Mouse (Mus musculus) adrenal gland, postnatal 36 days (tissue): Measurements from ENCODE around the gene Phykpl. TPM values are rescaled to one million over a fixed set of nuclear protein-coding genes. Genes with fewer than 3 reads are reported as not detected.

ENCODE experiments used
- DNase-seq, 2 experiments: peaks; one replicate each; pipeline ENCODE4 v3.0.0; 2021; ENCODE audit warnings: mixed read lengths in 1 of 2
- long read RNA-seq, 2 experiments: library from polyadenylated mRNA; stranded (forward); transcript quantifications; one replicate each; pipeline ENCODE4 v2.0.0; 2021; ENCODE audit warnings: borderline sequencing depth in 2 of 2
- total RNA-seq, 2 experiments: library from RNA; stranded (reverse); gene quantifications; 2 replicates each; pipeline ENCODE4 v1.2.3; 2021

The Phykpl gene
- 10 to 100 TPM; 20.6 to 26.3 TPM for total RNA-seq
- long read RNA-seq, experiment 1, transcript Phykpl-206 (13 exons, 3,116 nt) = major isoform, 20 of 36 reads
- long read RNA-seq, experiment 1, partial matches to known transcripts = 2 of 36 reads
- long read RNA-seq, experiment 1, other reads (novel, unspliced or antisense) = 11 of 36 reads
- long read RNA-seq, experiment 2, partial matches to known transcripts = 4 of 13 reads
- long read RNA-seq, experiment 2, other reads (novel, unspliced or antisense) = 3 of 13 reads

DNA sequence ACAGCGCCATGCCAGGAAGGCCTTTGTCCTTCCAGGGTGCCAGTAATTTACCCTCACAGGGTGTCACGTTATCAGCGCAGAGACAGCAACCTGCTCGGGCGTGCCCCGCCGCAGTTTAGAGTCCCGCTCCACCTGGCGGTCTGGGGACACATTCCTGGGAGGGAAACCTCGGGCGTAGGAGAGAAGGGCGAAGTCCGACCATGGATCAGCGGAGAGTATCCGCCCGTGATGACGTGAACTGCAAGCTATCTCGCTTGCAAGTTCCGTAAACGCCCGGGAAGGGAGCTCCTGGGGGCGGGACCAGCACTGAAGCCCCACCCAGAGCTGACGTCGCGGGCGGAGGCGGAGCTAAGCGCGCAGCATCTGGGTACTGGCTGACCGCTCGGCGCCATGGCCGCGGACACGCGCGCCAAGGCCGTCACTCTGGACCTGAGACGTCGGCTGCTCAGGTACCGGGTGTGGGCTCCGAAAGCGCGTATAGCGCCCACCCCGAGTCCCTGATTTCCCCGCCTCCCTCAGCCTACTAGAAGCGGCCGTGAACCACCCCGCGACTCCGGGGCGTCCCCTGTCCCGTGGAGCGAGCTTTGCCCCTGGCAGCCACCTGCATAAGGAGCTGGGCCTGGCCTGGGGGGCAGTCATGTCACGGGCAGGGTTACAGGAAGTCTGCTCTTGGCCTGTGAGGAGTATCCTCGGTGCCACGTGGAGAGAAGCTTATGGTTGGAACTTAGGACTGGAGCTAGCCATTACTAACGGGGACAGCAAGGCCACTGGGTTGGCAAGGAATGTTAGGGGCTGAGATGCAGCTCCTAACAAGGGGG lies at the start of gene Phykpl:
Gene Phykpl (plus strand): TSS at position 327 of the 818 bp plus-strand sequence.
- DNase-seq = peak; percentile 98

DNA sequence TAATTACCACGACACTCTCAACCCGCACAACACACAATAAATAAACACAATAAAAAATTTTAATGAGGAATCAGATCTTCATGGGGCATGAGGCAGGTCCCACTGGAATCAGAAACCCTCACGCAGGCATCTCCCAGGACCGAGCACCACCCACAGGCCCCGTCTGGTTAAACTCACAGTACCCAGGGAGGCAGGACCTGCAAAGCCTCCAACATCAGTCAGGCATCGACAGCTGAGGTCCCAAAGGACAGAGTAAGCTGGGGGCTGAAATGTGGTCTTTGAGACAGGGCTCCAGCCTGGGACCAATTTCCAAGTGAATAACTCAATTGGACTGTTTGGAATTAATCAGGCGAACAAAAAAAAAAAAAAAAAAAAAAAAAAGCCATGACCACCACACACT lies 46.2 kb upstream of the Phykpl start:
- DNase-seq = no peak

DNA sequence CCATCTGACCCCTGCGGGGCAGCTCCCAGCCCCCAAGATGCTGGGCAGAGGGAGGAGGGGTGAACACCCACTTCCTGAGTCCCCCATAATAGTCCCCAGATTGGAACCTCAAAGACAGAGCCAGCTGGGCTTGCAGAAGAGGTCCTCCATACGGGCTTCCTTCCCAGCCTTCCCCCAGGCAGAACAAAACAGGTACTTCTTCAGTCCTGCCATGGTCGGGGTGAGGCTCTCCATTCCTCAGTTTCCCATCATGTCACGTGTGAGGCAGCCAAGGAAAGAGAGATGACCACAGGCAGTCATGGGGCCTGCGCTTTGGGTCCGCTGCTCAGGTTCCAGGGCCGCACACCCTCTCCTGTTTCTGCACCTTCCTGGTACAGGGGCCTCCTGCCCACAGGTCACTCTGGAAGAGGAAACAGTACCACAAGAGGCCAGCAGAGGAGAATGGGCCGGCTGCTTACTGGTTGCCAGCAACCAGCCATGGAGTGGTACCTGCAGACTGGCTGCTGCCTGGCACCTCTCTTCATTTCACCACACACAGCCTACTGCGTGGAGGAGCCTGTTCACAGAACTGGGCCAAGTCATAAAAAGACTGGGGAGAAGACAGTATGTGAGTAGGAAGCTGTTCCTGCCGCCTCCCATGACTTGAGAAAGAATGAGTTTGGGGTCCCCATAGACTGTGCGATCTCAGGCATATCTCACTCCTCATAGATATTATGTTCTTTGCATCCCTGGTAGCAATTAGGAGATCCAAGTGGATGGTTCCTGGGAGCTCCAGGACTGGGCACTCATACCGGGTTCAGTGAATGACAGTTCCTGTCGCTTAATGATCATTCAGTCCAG lies 45.4 kb upstream of the Phykpl start:
- no peak for DNase-seq

DNA sequence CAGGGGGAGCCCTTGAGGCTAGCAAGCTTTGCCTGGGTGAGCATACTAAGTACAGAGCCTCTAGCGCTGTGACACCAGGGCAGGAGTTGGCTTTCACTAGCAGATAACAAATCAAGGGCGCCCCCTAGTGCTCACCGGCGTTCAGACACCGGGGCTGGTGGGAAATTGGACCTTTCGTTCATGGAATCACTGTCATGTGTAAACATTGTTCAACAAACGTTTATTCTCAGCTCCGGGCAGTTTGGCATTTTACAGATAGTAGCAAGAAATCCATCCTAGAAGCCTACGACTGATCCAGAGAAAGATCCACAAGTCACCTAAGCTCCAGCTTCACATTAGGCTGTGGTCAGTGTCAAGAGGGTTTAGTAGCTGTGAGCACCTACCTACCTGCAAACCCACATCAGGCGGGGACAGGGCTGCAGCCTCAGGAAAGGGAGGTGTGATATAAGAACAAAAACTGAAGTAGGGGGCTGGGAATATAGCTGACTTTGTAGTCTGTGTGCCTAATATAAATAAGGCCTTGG lies 44.7 kb upstream of the Phykpl start:
- DNase-seq = peak; percentile 95 to 97

DNA sequence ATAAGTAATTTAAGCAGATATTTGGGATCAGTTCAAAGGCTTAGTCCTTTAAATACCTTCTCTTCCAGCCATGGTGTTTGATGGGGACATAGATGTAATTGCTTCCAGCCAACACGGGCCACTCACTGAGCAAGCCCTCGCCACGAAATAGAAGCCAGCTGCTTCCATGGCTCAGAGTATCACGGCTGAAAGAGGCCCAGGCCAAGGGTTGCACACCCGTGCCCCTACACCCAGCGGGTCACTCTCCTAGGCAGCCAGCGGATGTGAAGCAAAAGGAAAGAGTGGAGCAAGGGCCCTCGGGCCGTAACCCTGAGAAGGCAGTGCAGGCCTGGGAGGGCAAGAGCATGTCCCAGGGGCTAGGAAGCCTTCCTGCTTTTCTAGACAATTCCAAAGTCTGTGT lies 42.1 kb upstream of the Phykpl start:
- no peak for DNase-seq

DNA sequence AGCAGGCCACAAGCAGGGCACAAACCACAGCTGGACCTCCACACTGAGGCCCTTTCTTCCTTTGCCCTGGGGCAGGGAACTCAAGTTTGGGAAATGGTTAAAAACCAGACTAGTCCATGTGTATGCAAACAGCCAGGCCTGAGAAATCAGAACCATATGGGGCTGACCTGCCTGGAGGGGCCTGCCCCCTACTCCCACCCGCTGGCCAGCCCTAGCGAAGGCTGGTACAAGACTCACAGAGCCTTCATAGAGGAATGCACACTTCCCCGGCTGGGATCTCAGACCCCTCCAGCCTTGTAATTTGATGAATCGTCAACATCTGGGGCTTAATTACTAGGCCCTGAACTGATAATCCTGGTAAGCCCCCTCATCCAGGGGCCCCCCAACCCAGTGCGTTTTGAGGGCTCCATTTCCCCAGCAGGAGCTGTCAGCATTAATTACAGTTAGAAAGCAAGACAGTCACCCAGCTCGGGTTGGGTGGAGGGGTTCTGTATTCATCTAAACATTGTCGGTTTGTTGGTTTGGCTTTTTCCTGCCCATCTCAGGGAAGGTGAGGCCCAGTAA lies 41.0 kb upstream of the Phykpl start:
- DNase-seq = no peak

DNA sequence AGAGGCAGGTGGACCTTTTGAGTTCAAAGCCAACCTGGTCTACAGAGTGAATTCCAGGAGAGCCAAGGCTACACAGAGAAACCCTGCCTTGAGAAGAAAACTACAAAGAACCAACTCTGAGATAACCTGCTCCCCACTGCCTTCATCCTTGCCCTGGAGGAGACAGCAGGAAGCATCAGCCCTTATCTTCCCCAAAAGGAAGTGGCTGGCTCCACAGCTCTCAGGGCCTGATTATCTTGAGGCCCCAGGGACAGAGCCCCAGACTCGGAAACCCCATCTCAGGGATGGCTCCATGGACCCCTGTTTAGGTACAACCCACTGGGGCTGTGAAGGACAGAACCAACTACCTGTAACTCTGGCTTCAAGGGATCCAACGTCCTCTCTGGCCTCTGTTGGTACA lies 40.1 kb upstream of the Phykpl start:
- DNase-seq = no peak

DNA sequence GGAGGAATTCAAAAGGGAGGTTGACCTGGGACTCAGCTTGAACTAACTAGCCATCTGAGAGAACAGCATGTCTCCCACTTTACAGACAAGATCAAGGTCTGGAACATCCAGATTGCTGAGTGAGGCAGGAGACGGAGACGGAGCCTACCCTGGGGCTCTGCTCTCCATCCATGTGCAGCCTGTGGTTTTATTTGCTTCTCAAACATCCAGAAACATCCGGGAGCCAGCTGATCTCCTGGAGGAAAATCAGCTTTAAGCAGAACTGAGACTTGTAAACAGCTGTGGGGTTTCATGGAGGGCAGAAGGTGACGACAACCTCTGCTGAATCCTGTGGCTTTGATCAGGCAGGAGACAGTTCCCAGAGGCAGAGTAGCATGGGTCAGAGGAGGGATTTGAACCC lies 38.7 kb upstream of the Phykpl start:
- no peak for DNase-seq

DNA sequence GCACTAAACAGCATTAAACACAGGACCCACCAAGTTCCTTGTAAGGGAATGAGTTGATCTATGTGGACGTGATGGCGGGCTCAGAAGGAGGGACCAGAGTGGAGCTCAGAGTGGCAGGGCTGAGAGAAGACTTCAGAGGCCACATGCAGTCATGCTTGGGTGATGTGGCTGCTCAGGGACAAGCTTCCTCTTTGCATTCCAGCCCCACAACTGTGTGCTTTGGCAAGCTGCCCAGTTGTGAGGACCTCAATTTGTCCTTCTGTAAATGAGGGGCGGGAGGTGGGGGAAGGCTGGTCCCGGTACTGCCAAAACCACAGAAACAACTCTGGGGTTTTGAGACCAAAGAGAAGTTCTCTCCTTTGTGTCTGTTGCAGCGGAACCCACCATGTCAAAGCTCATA lies 33.3 kb upstream of the Phykpl start:
- peak in 1 of 2 experiments; percentile 15 for DNase-seq

DNA sequence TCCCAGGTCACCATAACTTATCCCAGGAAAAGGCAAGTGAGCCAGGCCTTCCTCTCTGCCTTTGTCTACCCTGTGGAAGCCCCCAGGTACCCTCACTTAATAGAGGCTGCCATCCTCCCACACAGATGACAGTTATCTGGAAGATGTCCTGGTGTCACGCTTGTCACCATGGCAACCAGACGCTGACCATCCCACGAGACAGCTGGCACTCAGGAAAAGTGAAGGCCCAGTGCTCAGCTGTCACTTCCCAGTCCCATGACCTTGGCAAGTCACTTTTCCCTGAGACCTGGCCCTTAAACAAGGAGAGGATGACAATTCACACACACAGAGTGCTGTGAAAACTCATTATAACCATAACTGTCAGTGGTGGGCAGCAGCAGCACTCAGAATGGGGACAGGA lies 32.5 kb upstream of the Phykpl start:
- DNase-seq = no peak

DNA sequence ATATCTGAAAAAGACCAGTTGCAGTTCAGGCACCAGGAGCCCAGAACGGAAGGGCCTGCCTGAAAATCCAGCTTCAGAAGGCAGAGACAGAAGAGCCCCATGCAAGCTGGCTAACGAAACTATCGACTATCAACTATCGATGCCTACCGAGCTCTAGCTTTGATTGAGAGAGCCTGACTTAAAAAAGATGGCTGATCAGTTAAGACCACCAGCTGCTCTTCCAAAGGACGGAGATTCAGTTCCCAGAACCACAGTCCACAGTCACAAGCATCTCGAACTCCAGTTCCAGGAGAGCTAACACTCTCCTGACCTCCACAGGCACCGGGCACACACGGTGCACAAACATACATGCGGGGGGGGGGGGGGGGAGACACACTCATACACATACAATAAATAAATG lies 30.0 kb upstream of the Phykpl start:
- no peak for DNase-seq

DNA sequence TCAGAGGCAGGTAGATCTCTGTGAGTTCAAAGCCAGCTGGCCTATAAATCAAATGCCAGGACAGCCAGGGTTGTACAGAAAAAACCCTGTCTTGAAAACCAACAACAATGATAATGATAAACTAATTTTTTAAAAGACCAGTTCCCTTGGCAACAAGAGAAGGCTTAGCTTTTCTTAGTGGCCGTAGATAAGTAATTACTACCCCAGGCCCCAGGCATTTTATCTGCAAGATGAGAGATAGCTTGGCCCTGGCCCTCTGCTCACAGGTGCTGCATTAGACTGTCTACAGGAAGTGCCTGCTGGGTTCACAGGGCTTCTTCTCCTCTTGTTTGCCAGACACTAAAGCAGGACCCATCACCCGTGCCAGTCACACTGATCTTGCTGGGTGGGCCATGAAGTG lies 29.5 kb upstream of the Phykpl start:
- no peak for DNase-seq

DNA sequence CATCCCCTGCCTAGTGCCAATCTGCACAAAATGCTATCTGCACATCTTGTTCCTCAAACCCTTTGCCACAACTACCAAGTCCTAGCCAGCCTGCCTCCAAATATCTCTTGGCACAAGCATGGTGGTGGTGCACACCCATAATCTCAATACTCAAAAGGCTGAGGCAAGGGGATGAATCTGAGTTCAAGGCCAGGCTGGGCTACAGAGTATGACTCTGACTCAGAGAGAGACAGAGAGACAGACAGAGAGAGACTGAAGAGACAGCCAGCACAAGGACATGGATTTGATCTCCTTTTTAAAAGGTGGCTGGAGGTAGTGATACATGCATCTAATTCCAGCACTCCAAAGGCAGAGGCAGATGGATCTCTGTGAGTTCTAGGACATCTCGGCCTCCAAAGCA lies 21.3 kb upstream of the Phykpl start:
- peak; percentile 41 to 53 for DNase-seq

DNA sequence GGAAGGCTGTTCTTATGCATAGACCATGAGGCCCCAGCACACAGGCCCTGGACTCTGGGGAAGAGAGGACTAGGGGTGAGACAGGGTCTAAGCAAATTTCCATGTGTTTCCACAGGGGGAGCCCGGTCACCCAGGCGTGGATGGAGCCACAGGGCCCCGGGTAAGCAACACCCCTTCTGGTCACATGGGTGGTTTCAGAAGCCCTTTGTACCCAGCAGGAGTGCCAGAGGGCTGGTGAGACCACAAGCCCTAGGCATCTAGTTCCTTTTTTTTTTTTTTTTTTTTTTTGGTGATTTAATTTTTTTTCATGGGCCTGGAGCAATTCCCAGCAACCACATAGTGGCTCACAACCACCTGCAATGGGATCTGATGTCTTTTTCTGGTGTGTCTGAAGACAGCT lies 19.5 kb upstream of the Phykpl start:
- no peak for DNase-seq

DNA sequence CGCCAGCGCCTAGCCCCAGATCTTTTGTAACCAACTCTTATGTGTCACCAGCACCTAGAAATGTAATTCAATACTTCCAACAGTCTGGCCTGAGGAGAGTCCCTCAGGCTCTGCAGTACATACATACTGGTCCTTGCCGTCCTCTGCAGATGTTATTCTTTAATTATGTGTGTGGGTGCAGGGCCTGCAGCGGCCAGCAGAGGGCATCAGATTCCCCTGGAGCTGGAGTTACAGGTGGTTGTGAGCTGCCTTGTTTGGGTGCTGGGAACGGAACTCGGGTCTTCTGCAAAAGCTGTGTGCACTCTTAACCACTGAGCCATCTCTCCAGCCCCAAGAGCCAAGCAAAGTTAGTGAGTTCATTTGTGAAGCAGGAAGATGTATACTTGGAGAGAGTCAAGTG lies 18.6 kb upstream of the Phykpl start:
- no peak for DNase-seq

DNA sequence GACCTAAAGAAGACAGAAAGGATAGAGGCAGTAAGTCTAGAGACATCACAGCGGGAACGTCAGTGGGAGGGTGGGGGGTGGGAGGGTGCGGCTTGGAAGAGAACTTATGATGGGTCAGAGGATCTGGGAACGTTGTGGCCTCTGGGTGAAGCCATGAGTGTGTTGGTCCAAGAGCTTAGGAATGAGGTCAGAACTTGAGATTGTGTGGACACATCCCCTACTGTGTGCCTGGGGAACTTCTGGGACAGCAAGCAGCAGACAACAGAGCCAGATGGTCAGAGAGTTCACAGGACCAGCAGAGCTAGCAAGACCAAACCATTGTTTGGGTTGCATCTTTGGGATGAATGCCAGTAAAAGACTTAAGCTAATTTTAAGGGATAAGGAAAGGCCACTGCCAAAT lies 15.8 kb upstream of the Phykpl start:
- no peak for DNase-seq

DNA sequence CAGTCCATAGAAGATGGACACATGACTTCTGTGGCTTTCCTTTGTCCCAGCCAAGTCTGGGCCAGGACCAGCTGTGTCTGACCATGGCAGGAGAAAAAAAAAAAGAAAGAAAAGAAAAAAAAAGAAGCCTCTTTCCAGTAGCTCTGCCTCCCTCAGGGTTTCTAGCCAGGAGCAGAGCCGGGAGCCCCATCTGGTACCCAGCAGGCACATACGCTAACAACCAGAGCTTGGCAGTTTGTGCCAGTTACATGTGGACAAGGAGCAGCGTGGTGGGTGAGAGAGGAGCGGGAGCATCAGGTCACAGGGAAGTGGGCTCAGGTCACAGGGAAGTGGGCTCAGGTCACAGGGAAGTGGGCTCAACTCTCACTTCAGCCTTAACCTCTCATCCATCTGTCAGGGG lies 8.1 kb upstream of the Phykpl start:
- DNase-seq = no peak

DNA sequence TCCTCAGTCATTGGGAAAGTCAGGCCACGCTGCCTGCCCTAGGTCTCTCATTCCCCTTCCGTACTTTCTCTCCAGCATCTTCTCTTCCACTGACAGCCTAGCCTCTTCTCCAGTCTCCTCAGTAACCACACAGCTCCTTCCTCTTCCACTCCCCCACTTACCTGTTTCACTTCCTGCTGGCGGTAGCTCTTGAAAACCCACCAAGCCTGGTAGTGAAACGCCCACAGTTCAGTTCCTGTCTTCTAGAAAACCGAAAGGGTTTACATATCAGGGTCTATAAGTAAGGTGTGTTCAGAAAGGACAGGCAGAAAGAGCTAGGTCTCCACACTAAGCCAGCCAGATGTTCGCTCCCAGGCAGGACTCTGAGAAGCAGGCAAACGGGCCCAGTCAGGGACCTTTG lies 7.0 kb upstream of the Phykpl start:
- DNase-seq = no peak

DNA sequence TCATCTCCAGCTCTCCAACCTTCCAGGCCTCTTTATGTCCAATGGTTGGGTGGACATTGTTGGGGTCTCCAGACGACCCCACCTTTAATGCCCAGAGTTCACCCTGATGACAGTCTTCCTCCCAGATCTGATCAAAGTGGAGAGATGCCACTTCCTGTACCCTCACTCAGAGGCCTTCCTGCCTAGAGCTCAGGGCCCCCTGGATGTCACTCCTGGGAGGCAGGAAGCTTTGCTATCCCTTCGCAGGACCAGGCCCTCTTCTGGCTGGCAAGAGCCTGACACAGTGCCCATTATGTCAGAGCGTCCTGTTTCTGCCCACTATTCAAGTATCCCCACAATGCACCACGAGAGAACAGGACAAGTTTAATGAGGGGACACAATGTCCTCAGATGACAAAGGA lies 5.5 kb upstream of the Phykpl start:
- DNase-seq = no peak

DNA sequence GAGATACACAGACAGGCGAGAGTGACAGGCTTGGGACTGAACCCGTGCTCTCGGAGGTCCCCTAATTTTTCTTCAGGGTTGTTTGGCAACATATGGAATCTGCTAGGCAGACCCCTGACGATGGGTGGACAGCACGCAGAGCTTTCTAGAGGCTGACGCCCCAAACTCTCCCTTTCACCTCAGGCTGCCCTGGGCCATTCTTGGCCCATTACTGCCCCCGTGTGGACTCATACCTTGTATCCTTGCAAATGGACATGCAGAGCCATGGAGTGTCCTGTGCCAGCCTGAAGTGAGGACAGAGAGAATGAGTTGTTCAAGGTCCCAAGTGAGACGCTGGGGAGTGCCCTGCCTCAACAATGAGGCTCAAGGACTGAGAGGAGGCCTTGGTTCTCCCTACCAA lies 1.8 kb upstream of the Phykpl start:
- DNase-seq = peak; percentile 89 to 90

DNA sequence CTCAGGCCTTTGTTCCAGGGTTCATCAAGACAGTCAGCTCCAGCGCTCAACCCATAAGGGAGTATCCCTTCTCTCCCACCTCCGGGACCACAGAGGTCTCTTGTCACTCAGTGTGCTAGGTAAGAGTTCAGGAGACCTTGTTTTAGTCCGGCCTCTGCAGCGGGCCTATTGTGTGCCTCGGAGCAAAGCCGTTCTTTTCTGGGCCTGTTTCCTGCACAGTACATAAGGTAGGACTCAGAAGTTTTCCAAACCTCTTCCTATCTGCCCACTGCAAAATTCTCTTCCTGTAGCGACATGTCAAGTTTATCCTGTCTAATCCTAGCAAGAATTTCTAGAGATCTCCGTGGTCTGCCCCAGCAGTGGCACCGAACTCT lies 513 bp upstream of the Phykpl start:
- peak in 1 of 2 experiments; percentile 33 for DNase-seq

DNA sequence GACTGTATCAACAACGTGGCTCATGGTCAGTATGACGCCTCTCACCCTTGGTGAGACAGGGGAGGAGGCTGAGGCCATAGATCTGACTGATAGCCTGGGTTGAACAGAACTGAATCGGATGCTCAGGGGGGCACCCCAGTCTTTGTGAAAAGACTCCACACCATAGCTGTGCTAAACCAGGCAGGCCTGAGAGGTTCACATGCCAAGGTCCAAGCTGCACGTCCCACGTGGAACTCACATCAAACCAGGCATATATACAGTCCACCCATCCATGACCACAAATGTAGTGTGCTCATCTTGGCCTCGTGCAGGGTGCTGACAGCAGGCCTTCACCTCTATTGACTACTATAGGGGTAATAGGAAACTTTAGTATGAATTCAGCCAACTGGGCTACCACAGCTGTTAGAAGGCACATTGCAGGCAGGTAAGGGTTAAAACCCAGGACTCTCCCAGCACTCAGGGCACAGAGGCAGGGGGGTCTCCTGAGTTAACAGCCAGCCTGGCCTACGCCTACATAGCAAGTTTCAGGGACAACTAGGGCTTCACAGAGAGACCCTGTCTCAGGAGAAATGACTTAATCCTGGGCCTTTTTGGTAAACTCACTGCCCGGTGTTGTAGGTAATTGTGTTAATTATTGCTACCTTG lies 1.2 kb downstream of the Phykpl start:
- no peak for DNase-seq
